Mouse (Mus musculus) liver, postnatal 0 days (tissue): ENCODE results near the gene Pard3. TPM values are rescaled to one million over a fixed set of nuclear protein-coding genes. Genes with fewer than 3 reads are reported as not detected.

ENCODE experiments used
- ATAC-seq: fragments of 200-750 bp; cut with Nextera tagmentation; 2 replicates; pipeline ENCODE4 v1.8.0; 2017; ENCODE audit warnings: mild to moderate bottlenecking, moderate library complexity
- DNase-seq: peaks from one replicate; pipeline ENCODE4 v3.0.0-alpha.2; 2016
- H3K27ac ChIP-seq: fragments of 300-500 bp; sonication (generic); 2 replicates; pipeline ENCODE4 v1.5.1; 2014; ENCODE audit warnings: antibody characterized with exemption, moderate library complexity, mild to moderate bottlenecking, low read depth
- H3K27me3 ChIP-seq: fragments of 300-500 bp; sonication (generic); 2 replicates; pipeline ENCODE4 v1.6.1; 2014; ENCODE audit warnings: low read length, control low read depth, mixed read lengths; ENCODE audit not compliant: insufficient read depth
- H3K36me3 ChIP-seq: fragments of 300-500 bp; sonication (generic); replicated peaks from 2 replicates; pipeline ENCODE4 v1.6.1; 2014; ENCODE audit warnings: mild to moderate bottlenecking, control low read depth, low read length, moderate library complexity, mixed read lengths; ENCODE audit not compliant: insufficient read depth
- H3K4me1 ChIP-seq: fragments of 300-500 bp; sonication (generic); 2 replicates; pipeline ENCODE4 v1.6.1; 2014; ENCODE audit warnings: antibody characterized with exemption, mild to moderate bottlenecking, control low read depth; ENCODE audit not compliant: insufficient read depth
- H3K4me2 ChIP-seq: fragments of 300-500 bp; sonication (generic); 2 replicates; pipeline ENCODE4 v1.6.1; 2014; ENCODE audit warnings: low read depth, mild to moderate bottlenecking, low read length, moderate library complexity, mixed read lengths
- H3K4me3 ChIP-seq: fragments of 300-500 bp; sonication (generic); 2 replicates; pipeline ENCODE4 v1.5.1; 2014; ENCODE audit warnings: low read depth, low read length
- H3K9ac ChIP-seq: fragments of 300-500 bp; sonication (generic); replicated peaks from 2 replicates; pipeline ENCODE4 v1.6.1; 2014; ENCODE audit warnings: mild to moderate bottlenecking, moderate library complexity
- H3K9me3 ChIP-seq: fragments of 300-500 bp; sonication (generic); 2 replicates; pipeline ENCODE4 v1.6.1; 2016; ENCODE audit warnings: mild to moderate bottlenecking, control low read depth, low read length, mixed read lengths
- CTCF ChIP-seq: sonication (generic); IDR thresholded peaks from 2 replicates; pipeline ENCODE4 v1.5.1; 2016; ENCODE audit warnings: antibody characterized with exemption, low read depth
- EP300 ChIP-seq: IDR thresholded peaks from 2 replicates; pipeline ENCODE4 v1.6.1; 2016; ENCODE audit warnings: antibody characterized with exemption, low read depth, mild to moderate bottlenecking
- WGBS: fragments of 180-500 bp; shearing (Covaris S2); extraction: QIAGEN DNeasy Blood & Tissue Kit; methylation state at CpG from one replicate; pipeline ENCODE4 v1.1.7; 2014; ENCODE audit not compliant: insufficient replicate concordance; 5-methylcytosine and 5-hydroxymethylcytosine counted together
- polyA plus RNA-seq: library from polyadenylated mRNA; unstranded; fragments of >200 nt; fragmentation: Nextera tagmentation; extraction: Ambion mirVana; gene quantifications from 2 replicates; pipeline ENCODE4 v1.2.1, GENCODE M21; 2015

Pard3 gene
- polyA plus RNA-seq, 1 experiment from 2014 or later: 10.2 TPM

DNA sequence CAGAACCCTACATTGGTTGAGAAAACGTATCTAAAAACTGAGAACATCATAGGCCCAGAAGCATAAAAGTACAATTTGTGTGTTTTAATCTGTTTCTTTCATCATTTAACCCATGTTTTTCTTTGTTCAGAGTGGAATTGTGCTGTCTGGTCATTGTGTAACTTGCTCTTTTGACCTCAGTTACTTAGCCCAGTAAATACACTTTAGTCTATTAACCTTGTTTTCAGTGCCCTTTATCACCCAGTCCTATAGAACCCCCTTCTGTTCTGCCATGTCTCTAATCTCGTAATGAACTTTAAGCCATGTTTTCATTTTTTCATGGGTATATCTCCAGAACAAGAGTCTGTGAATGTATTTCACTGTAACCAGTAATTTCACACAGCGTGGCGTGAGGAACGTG is 243.3 kb downstream of the Pard3 start:
- no peak overlapping the region for H3K4me3 ChIP-seq
- H3K9me3 ChIP-seq: no peaks in the 10 kb centered on the region
- peak overlapping the region; percentile 77 for H3K27ac ChIP-seq
- DNase-seq: no peak
- peak; percentile 91 for ATAC-seq
- peaks cover 6% of the 10 kb centered on the region; the same call in 1 of the 2 replicates for H3K4me1 ChIP-seq
- no peaks in the 10 kb centered on the region for H3K36me3 ChIP-seq
- TF ChIP-seq CTCF: no peak
- TF ChIP-seq EP300: peak; percentile 62
- no peak overlapping the region for H3K4me2 ChIP-seq
- WGBS: 62% methylated on average over 5 of the region's 5 CpGs
- no peak overlapping the region for H3K9ac ChIP-seq
- no peaks in the 10 kb centered on the region for H3K27me3 ChIP-seq

GRCm38 (mm10) chr8:127309363-127309762 is 245.7 kb downstream of the Pard3 start:
- WGBS: 70% methylated on average over 1 of the region's 1 CpGs
- ATAC-seq: peak; percentile 51; the same call in 1 of the 2 replicates
- Histone ChIP-seq H3K9ac (no peak overlapping the region), H3K27ac (0 out of 2 replicates have a peak overlapping the region, but pooled peaks have one; percentile 34), H3K9me3 (no peaks in the 10 kb centered on the region), H3K4me2 (no peak overlapping the region), H3K36me3 (no peaks in the 10 kb centered on the region), H3K4me3 (no peak overlapping the region), H3K4me1 (peaks cover 6% of the 10 kb centered on the region; the same call in 1 of the 2 replicates), H3K27me3 (no peaks in the 10 kb centered on the region)
- TF ChIP-seq EP300 (no peak), CTCF (no peak)
- no peak for DNase-seq

- ATAC-seq: no peak
- TF ChIP-seq CTCF (no peak), EP300 (no peak)
- H3K4me1 ChIP-seq: no peaks in the 10 kb centered on the region
Observed at GRCm38 (mm10) chr8:127315811-127316210, 252.1 kb downstream of the Pard3 start.

DNA sequence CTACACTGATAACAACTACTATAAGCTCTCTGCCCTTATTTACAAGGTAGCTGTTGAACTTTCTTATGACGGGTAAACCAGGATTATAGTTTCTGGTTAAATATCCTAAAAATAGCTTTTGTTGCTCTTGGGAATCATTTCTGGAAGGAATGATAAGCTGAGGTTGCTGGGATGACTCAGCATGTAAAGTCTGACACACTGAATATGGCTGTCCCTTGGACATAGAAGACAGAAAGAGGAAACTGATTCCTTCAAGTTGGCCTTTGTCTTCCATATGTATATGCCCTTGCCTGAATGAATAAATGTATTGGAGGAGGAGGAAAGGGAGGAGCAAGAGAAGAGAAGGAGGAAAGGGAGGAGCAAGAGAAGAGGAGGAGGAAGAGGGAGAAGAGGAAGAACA is 254.2 kb downstream of the Pard3 start:
- WGBS: 41% methylated on average over 1 of the region's 1 CpGs
- no peak overlapping the region for H3K4me2 ChIP-seq

More at GRCm38 (mm10) chr8:127315811-127316210, 252.1 kb downstream of the Pard3 start:
- 18% methylated on average over 1 of the region's 1 CpGs for WGBS
- no peaks in the 10 kb centered on the region for H3K27me3 ChIP-seq
- no peaks in the 10 kb centered on the region for H3K9me3 ChIP-seq
- H3K9ac ChIP-seq: no peak overlapping the region
- H3K4me2 ChIP-seq: no peak overlapping the region
- no peak overlapping the region for H3K27ac ChIP-seq
- H3K4me3 ChIP-seq: no peak overlapping the region
- H3K36me3 ChIP-seq: no peaks in the 10 kb centered on the region
- DNase-seq: no peak

GRCm38 (mm10) chr8:127318377-127319159 is 254.9 kb downstream of the Pard3 start:
- no peaks in the 10 kb centered on the region for H3K36me3 ChIP-seq
- DNase-seq (no peak), ATAC-seq (no peak)
- no peak overlapping the region for H3K4me3 ChIP-seq
- no peak overlapping the region for H3K27ac ChIP-seq
- no peak overlapping the region for H3K4me2 ChIP-seq
- no peak for TF ChIP-seq CTCF
- no peak for TF ChIP-seq EP300
- H3K9ac ChIP-seq: no peak overlapping the region
- H3K4me1 ChIP-seq: no peaks in the 10 kb centered on the region
- 50% methylated on average over 7 of the region's 7 CpGs for WGBS
- H3K27me3 ChIP-seq: no peaks in the 10 kb centered on the region
- no peaks in the 10 kb centered on the region for H3K9me3 ChIP-seq

More for the DNA sequence above, 254.2 kb downstream of the Pard3 start:
- DNase-seq (no peak), ATAC-seq (no peak)
- no peak overlapping the region for H3K4me3 ChIP-seq
- H3K27ac ChIP-seq: no peak overlapping the region
- no peak overlapping the region for H3K9ac ChIP-seq
- TF ChIP-seq EP300 (no peak), CTCF (no peak)
- no peaks in the 10 kb centered on the region for H3K36me3 ChIP-seq
- H3K9me3 ChIP-seq: no peaks in the 10 kb centered on the region
- H3K27me3 ChIP-seq: no peaks in the 10 kb centered on the region
- H3K4me1 ChIP-seq: no peaks in the 10 kb centered on the region

- H3K27me3 ChIP-seq: no peaks in the 10 kb centered on the region
- H3K4me3 ChIP-seq: no peak overlapping the region
- WGBS: 77% methylated on average over 5 of the region's 5 CpGs
- H3K9ac ChIP-seq: no peak overlapping the region
- H3K4me1 ChIP-seq: no peaks in the 10 kb centered on the region
- no peaks in the 10 kb centered on the region for H3K36me3 ChIP-seq
- H3K9me3 ChIP-seq: no peaks in the 10 kb centered on the region
- H3K27ac ChIP-seq: no peak overlapping the region
- TF ChIP-seq EP300: no peak
- TF ChIP-seq CTCF: no peak
- no peak for DNase-seq
- no peak for ATAC-seq
- no peak overlapping the region for H3K4me2 ChIP-seq
Observed at GRCm38 (mm10) chr8:127320930-127321329, 257.2 kb downstream of the Pard3 start.
